Mouse (Mus musculus) layer of hippocampus, adult 9-10 months (tissue): Measurements from ENCODE around the gene Hist1h2ap.
"Not testable (repeated sequence)": the region's sequence is repeated elsewhere in the genome, so short reads cannot be mapped to it uniquely, and the experiment has no call there.

ENCODE experiments used
- DNase-seq: peaks from one replicate; pipeline ENCODE4 v3.0.0; 2022; ENCODE audit warnings: low spot score

The Hist1h2ap gene

GRCm38 (mm10) chr13:21810073-21810472 is 23.2 kb downstream of the Hist1h2ap start, which contains the start of the genes Hist1h2bq and Hist1h2ao:
Gene Hist1h2bq (minus strand): TSS chr13:21810197.
Gene Hist1h2ao (plus strand): TSS chr13:21810465.
- DNase-seq = not testable (repeated sequence)

- not testable (repeated sequence) for DNase-seq
Measured at GRCm38 (mm10) chr13:21803058-21803457, 30.2 kb downstream of the Hist1h2ap start.

GRCm38 (mm10) chr13:21797163-21797562 is 36.1 kb downstream of the Hist1h2ap start:
- not testable (repeated sequence) for DNase-seq

GRCm38 (mm10) chr13:21795584-21795983 is 37.7 kb downstream of the Hist1h2ap start:
- no peak for DNase-seq

GRCm38 (mm10) chr13:21790601-21791283 is 42.6 kb downstream of the Hist1h2ap start:
- no peak for DNase-seq

GRCm38 (mm10) chr13:21789925-21790324 is 43.4 kb downstream of the Hist1h2ap start:
- no peak for DNase-seq

- no peak for DNase-seq
Measured at GRCm38 (mm10) chr13:21787760-21788593, 45.3 kb downstream of the Hist1h2ap start.

- DNase-seq = peak; percentile 98
Measured at GRCm38 (mm10) chr13:21786899-21787629, 46.2 kb downstream of the Hist1h2ap start, which contains the start of the genes Hist1h2an and Hist1h2bp. Gene Hist1h2an (minus strand): TSS chr13:21787218. Gene Hist1h2bp (plus strand): TSS chr13:21787461.

GRCm38 (mm10) chr13:21786189-21786898 is 47.0 kb downstream of the Hist1h2ap start:
- no peak for DNase-seq

- DNase-seq = no peak
Measured at GRCm38 (mm10) chr13:21784311-21784710, 49.0 kb downstream of the Hist1h2ap start.

- DNase-seq = no peak
Measured at GRCm38 (mm10) chr13:21783734-21784161, 49.6 kb downstream of the Hist1h2ap start.

GRCm38 (mm10) chr13:21783255-21783617 is 50.1 kb downstream of the Hist1h2ap start, which contains the start of gene Hist1h3i:
Gene Hist1h3i (minus strand): TSS chr13:21783370.
- peak; percentile 89 for DNase-seq
